Mouse (Mus musculus) limb, embryonic 10.5 days (tissue): ENCODE measurements around the gene Gulp1. TPM values are rescaled to one million over a fixed set of nuclear protein-coding genes. Genes with fewer than 3 reads are reported as not detected.

Experiments used
- DNase-seq: peaks from one replicate; pipeline ENCODE4 v3.0.0-alpha.2; 2017; ENCODE audit warnings: low spot score
- H3K27ac ChIP-seq: fragments of 300-500 bp; sonication (generic); 2 replicates; pipeline ENCODE4 v1.5.1; 2016; ENCODE audit warnings: mild to moderate bottlenecking
- H3K27me3 ChIP-seq: fragments of 300-500 bp; sonication (generic); 2 replicates; pipeline ENCODE4 v1.6.1; 2016; ENCODE audit warnings: low read depth, mild to moderate bottlenecking; ENCODE audit not compliant: poor library complexity, severe bottlenecking
- H3K36me3 ChIP-seq: fragments of 300-500 bp; sonication (generic); 2 replicates; pipeline ENCODE4 v1.6.1; 2016; ENCODE audit warnings: mild to moderate bottlenecking, moderate library complexity
- H3K4me1 ChIP-seq: fragments of 300-500 bp; sonication (generic); 2 replicates; pipeline ENCODE4 v1.6.1; 2016
- H3K4me3 ChIP-seq: fragments of 300-500 bp; sonication (generic); 2 replicates; pipeline ENCODE4 v1.5.1; 2016; ENCODE audit warnings: mild to moderate bottlenecking, moderate library complexity
- H3K9me3 ChIP-seq: fragments of 300-500 bp; sonication (generic); replicated peaks from 2 replicates; pipeline ENCODE4 v1.6.1; 2016; ENCODE audit warnings: mild to moderate bottlenecking
- WGBS: fragments of 180-500 bp; shearing (Covaris S2); methylation state at CpG from one replicate; pipeline ENCODE4 v1.1.7; 2016; 5-methylcytosine and 5-hydroxymethylcytosine counted together
- polyA plus RNA-seq: library from polyadenylated mRNA; unstranded; fragments of >200 nt; fragmentation: Nextera tagmentation; extraction: Ambion mirVana; gene quantifications from 2 replicates; pipeline ENCODE4 v1.2.1, GENCODE M21; 2016

Gene Gulp1
- polyA plus RNA-seq, 1 experiment from 2014 or later: 33.0 TPM

GRCm38 (mm10) chr1:44598312-44598711 lies 47.0 kb downstream of the Gulp1 start:
- no peak overlapping the region for H3K4me3 ChIP-seq
- H3K4me1 ChIP-seq: no peaks in the 10 kb centered on the region
- DNase-seq: no peak
- H3K9me3 ChIP-seq: no peaks in the 10 kb centered on the region
- H3K27me3 ChIP-seq: no peaks in the 10 kb centered on the region
- no peak overlapping the region for H3K27ac ChIP-seq
- 91% methylated on average over 2 of the region's 2 CpGs for WGBS
- H3K36me3 ChIP-seq: no peaks in the 10 kb centered on the region

GRCm38 (mm10) chr1:44613294-44614041 lies 62.2 kb downstream of the Gulp1 start:
- Histone ChIP-seq H3K4me1 (peaks cover 22% of the 10 kb centered on the region), H3K27ac (no peak overlapping the region), H3K9me3 (no peaks in the 10 kb centered on the region), H3K4me3 (no peak overlapping the region), H3K27me3 (no peaks in the 10 kb centered on the region), H3K36me3 (no peaks in the 10 kb centered on the region)
- 59% methylated on average over 2 of the region's 2 CpGs for WGBS
- DNase-seq: no peak

GRCm38 (mm10) chr1:44618751-44619150 lies 67.4 kb downstream of the Gulp1 start:
- Histone ChIP-seq H3K27ac (peak overlapping the region; percentile 37), H3K36me3 (no peaks in the 10 kb centered on the region), H3K4me3 (no peak overlapping the region), H3K4me1 (peaks cover 19% of the 10 kb centered on the region), H3K27me3 (no peaks in the 10 kb centered on the region), H3K9me3 (no peaks in the 10 kb centered on the region)
- 40% methylated on average over 2 of the region's 2 CpGs for WGBS
- DNase-seq: no peak

- WGBS: 73% methylated on average over 4 of the region's 4 CpGs
- H3K27me3 ChIP-seq: no peaks in the 10 kb centered on the region
These were observed 83.2 kb downstream of the Gulp1 start for GRCm38 (mm10) chr1:44634481-44634880.

GRCm38 (mm10) chr1:44645678-44646276 lies 94.5 kb downstream of the Gulp1 start:
- Histone ChIP-seq H3K27me3 (no peaks in the 10 kb centered on the region), H3K4me3 (no peak overlapping the region), H3K36me3 (0 out of 2 replicates have a peak, but pooled peaks cover 5% of the 10 kb centered on the region), H3K9me3 (no peaks in the 10 kb centered on the region), H3K27ac (no peak overlapping the region), H3K4me1 (no peaks in the 10 kb centered on the region)
- DNase-seq: no peak
- 91% methylated on average over 6 of the region's 6 CpGs for WGBS

More at GRCm38 (mm10) chr1:44634481-44634880, 83.2 kb downstream of the Gulp1 start:
- DNase-seq: no peak
- H3K36me3 ChIP-seq: no peaks in the 10 kb centered on the region
- H3K4me3 ChIP-seq: no peak overlapping the region
- no peaks in the 10 kb centered on the region for H3K9me3 ChIP-seq
- 0 out of 2 replicates have a peak overlapping the region, but pooled peaks have one; percentile 37 for H3K27ac ChIP-seq
- H3K4me1 ChIP-seq: peaks cover 15% of the 10 kb centered on the region

GRCm38 (mm10) chr1:44678974-44679373 lies 127.7 kb downstream of the Gulp1 start:
- peak; percentile 62 for DNase-seq
- H3K27me3 ChIP-seq: no peaks in the 10 kb centered on the region
- peaks cover 29% of the 10 kb centered on the region for H3K4me1 ChIP-seq
- 13% methylated on average over 3 of the region's 3 CpGs for WGBS
- H3K9me3 ChIP-seq: no peaks in the 10 kb centered on the region
- H3K27ac ChIP-seq: peak overlapping the region; percentile 77
- no peak overlapping the region for H3K4me3 ChIP-seq
- no peaks in the 10 kb centered on the region for H3K36me3 ChIP-seq

GRCm38 (mm10) chr1:44679415-44679814 lies 128.1 kb downstream of the Gulp1 start:
- no peaks in the 10 kb centered on the region for H3K9me3 ChIP-seq
- no peaks in the 10 kb centered on the region for H3K27me3 ChIP-seq
- H3K4me3 ChIP-seq: no peak overlapping the region
- H3K36me3 ChIP-seq: no peaks in the 10 kb centered on the region
- peaks cover 30% of the 10 kb centered on the region for H3K4me1 ChIP-seq
- 14% methylated on average over 3 of the region's 3 CpGs for WGBS
- DNase-seq: no peak
- H3K27ac ChIP-seq: peak overlapping the region; percentile 77

- no peak overlapping the region for H3K27ac ChIP-seq
- no peaks in the 10 kb centered on the region for H3K9me3 ChIP-seq
- 88% methylated on average over 2 of the region's 2 CpGs for WGBS
- no peaks in the 10 kb centered on the region for H3K36me3 ChIP-seq
- no peak for DNase-seq
- no peaks in the 10 kb centered on the region for H3K27me3 ChIP-seq
- no peak overlapping the region for H3K4me3 ChIP-seq
- H3K4me1 ChIP-seq: peaks cover 27% of the 10 kb centered on the region
These were observed 131.2 kb downstream of the Gulp1 start for GRCm38 (mm10) chr1:44682556-44682955.

- no peak for DNase-seq
- Histone ChIP-seq H3K9me3 (no peaks in the 10 kb centered on the region), H3K36me3 (no peaks in the 10 kb centered on the region), H3K27ac (peak overlapping the region; percentile 66; the same call in 1 of the 2 replicates), H3K4me1 (peaks cover 15% of the 10 kb centered on the region), H3K4me3 (no peak overlapping the region), H3K27me3 (no peaks in the 10 kb centered on the region)
- WGBS: 66% methylated on average over 6 of the region's 6 CpGs
These were observed 132.4 kb downstream of the Gulp1 start for GRCm38 (mm10) chr1:44683723-44684122.

- peak; percentile 38 for DNase-seq
- H3K9me3 ChIP-seq: no peaks in the 10 kb centered on the region
- H3K27me3 ChIP-seq: no peaks in the 10 kb centered on the region
- H3K27ac ChIP-seq: peak overlapping the region; percentile 46
- H3K4me3 ChIP-seq: no peak overlapping the region
- H3K36me3 ChIP-seq: no peaks in the 10 kb centered on the region
- WGBS: 89% methylated on average over 4 of the region's 4 CpGs
- H3K4me1 ChIP-seq: peaks cover 5% of the 10 kb centered on the region
These were observed 169.6 kb downstream of the Gulp1 start for GRCm38 (mm10) chr1:44720785-44721410.

GRCm38 (mm10) chr1:44741256-44741655 lies 189.9 kb downstream of the Gulp1 start:
- no peak for DNase-seq
- H3K4me3 ChIP-seq: no peak overlapping the region
- no peaks in the 10 kb centered on the region for H3K27me3 ChIP-seq
- no peak overlapping the region for H3K27ac ChIP-seq
- no peaks in the 10 kb centered on the region for H3K4me1 ChIP-seq
- H3K9me3 ChIP-seq: no peaks in the 10 kb centered on the region
- no peaks in the 10 kb centered on the region for H3K36me3 ChIP-seq

- H3K4me1 ChIP-seq: 0 out of 2 replicates have a peak, but pooled peaks cover 2% of the 10 kb centered on the region
These were observed 194.4 kb downstream of the Gulp1 start for GRCm38 (mm10) chr1:44745711-44746110.

More at GRCm38 (mm10) chr1:44745711-44746110, 194.4 kb downstream of the Gulp1 start:
- Histone ChIP-seq H3K27me3 (no peaks in the 10 kb centered on the region), H3K9me3 (no peaks in the 10 kb centered on the region), H3K27ac (no peak overlapping the region), H3K4me3 (no peak overlapping the region), H3K36me3 (no peaks in the 10 kb centered on the region)
- peak; percentile 55 for DNase-seq
- WGBS: 15% methylated on average over 2 of the region's 2 CpGs
